Mouse (Mus musculus) intestine, postnatal 0 days (tissue): ENCODE measurements around the gene Mpo. TPM values are rescaled to one million over a fixed set of nuclear protein-coding genes. Genes with fewer than 3 reads are reported as not detected.

ENCODE experiments used
- ATAC-seq: fragments of 200-750 bp; cut with Nextera tagmentation; 2 replicates; pipeline ENCODE4 v1.8.0; 2017; ENCODE audit warnings: mild to moderate bottlenecking, moderate TSS enrichment, moderate library complexity
- H3K27ac ChIP-seq: fragments of 300-500 bp; sonication (generic); 2 replicates; pipeline ENCODE4 v1.5.1; 2014; ENCODE audit warnings: mild to moderate bottlenecking, low read depth, low read length, moderate library complexity
- H3K27me3 ChIP-seq: fragments of 300-500 bp; sonication (generic); replicated peaks from 2 replicates; pipeline ENCODE4 v1.6.1; 2014; ENCODE audit warnings: low read length, mixed read lengths; ENCODE audit not compliant: control insufficient read depth, insufficient read depth
- H3K36me3 ChIP-seq: fragments of 300-500 bp; sonication (generic); 2 replicates; pipeline ENCODE4 v1.6.1; 2014; ENCODE audit warnings: mild to moderate bottlenecking, moderate library complexity; ENCODE audit not compliant: control insufficient read depth, insufficient read depth
- H3K4me1 ChIP-seq: fragments of 300-500 bp; sonication (generic); replicated peaks from 2 replicates; pipeline ENCODE4 v1.6.1; 2014; ENCODE audit warnings: antibody characterized with exemption, low read length, mixed read lengths; ENCODE audit not compliant: control insufficient read depth, insufficient read depth
- H3K4me2 ChIP-seq: fragments of 300-500 bp; sonication (generic); replicated peaks from 2 replicates; pipeline ENCODE4 v1.6.1; 2014; ENCODE audit warnings: low read depth, mild to moderate bottlenecking, moderate library complexity
- H3K4me3 ChIP-seq: fragments of 300-500 bp; sonication (generic); 2 replicates; pipeline ENCODE4 v1.5.1; 2014; ENCODE audit warnings: low read depth, low read length
- H3K9ac ChIP-seq: fragments of 300-500 bp; sonication (generic); 2 replicates; pipeline ENCODE4 v1.6.1; 2014; ENCODE audit warnings: mild to moderate bottlenecking, low read depth, low read length
- H3K9me3 ChIP-seq: fragments of 300-500 bp; sonication (generic); 2 replicates; pipeline ENCODE4 v1.6.1; 2016; ENCODE audit warnings: mixed run types; ENCODE audit not compliant: control insufficient read depth
- CTCF ChIP-seq: sonication (generic); IDR thresholded peaks from 2 replicates; pipeline ENCODE4 v1.5.1; 2016; ENCODE audit warnings: low read depth, mild to moderate bottlenecking, control low read depth, antibody characterized with exemption, moderate library complexity
- WGBS: fragments of 180-500 bp; shearing (Covaris S2); extraction: QIAGEN DNeasy Blood & Tissue Kit; methylation state at CpG from one replicate; pipeline ENCODE4 v1.1.7; 2014; 5-methylcytosine and 5-hydroxymethylcytosine counted together
- polyA plus RNA-seq: library from polyadenylated mRNA; unstranded; fragments of >200 nt; fragmentation: Nextera tagmentation; extraction: Ambion mirVana; gene quantifications from 2 replicates; pipeline ENCODE4 v1.2.1, GENCODE M21; 2015

Gene Mpo
- polyA plus RNA-seq, 1 experiment from 2014 or later = 0.12 TPM

GRCm38 (mm10) chr11:87757001-87757954 lies 36.1 kb upstream of the Mpo start:
- Histone ChIP-seq H3K9ac (no peak overlapping the region), H3K27me3 (peaks cover 22% of the 10 kb centered on the region), H3K36me3 (no peaks in the 10 kb centered on the region), H3K4me1 (no peaks in the 10 kb centered on the region), H3K9me3 (no peaks in the 10 kb centered on the region), H3K4me2 (no peak overlapping the region), H3K4me3 (no peak overlapping the region), H3K27ac (no peak overlapping the region)
- TF ChIP-seq CTCF = no peak
- no peak for ATAC-seq
- 82% methylated on average over 25 of the region's 25 CpGs for WGBS

- no peak overlapping the region for H3K27ac ChIP-seq
- H3K36me3 ChIP-seq = no peaks in the 10 kb centered on the region
- H3K4me3 ChIP-seq = no peak overlapping the region
- no peak for ATAC-seq
- peaks cover 33% of the 10 kb centered on the region for H3K27me3 ChIP-seq
- no peaks in the 10 kb centered on the region for H3K9me3 ChIP-seq
- no peak overlapping the region for H3K9ac ChIP-seq
- WGBS = 79% methylated on average over 7 of the region's 7 CpGs
- no peak overlapping the region for H3K4me2 ChIP-seq
- no peak for TF ChIP-seq CTCF
- H3K4me1 ChIP-seq = no peaks in the 10 kb centered on the region
Observed at GRCm38 (mm10) chr11:87758161-87758911, 35.0 kb upstream of the Mpo start.

GRCm38 (mm10) chr11:87758957-87759608 lies 34.3 kb upstream of the Mpo start:
- no peak for ATAC-seq
- no peaks in the 10 kb centered on the region for H3K9me3 ChIP-seq
- no peak overlapping the region for H3K9ac ChIP-seq
- WGBS = 69% methylated on average over 4 of the region's 4 CpGs
- H3K27ac ChIP-seq = no peak overlapping the region
- H3K4me1 ChIP-seq = no peaks in the 10 kb centered on the region
- H3K4me2 ChIP-seq = no peak overlapping the region
- no peaks in the 10 kb centered on the region for H3K36me3 ChIP-seq
- peaks cover 40% of the 10 kb centered on the region for H3K27me3 ChIP-seq
- H3K4me3 ChIP-seq = no peak overlapping the region
- no peak for TF ChIP-seq CTCF

GRCm38 (mm10) chr11:87759609-87760005 lies 33.8 kb upstream of the Mpo start:
- H3K4me3 ChIP-seq = no peak overlapping the region
- H3K4me1 ChIP-seq = no peaks in the 10 kb centered on the region
- H3K9ac ChIP-seq = no peak overlapping the region
- 12% methylated on average over 3 of the region's 3 CpGs for WGBS
- peak; percentile 45 for TF ChIP-seq CTCF
- H3K27ac ChIP-seq = no peak overlapping the region
- peaks cover 45% of the 10 kb centered on the region for H3K27me3 ChIP-seq
- no peaks in the 10 kb centered on the region for H3K9me3 ChIP-seq
- H3K4me2 ChIP-seq = no peak overlapping the region
- ATAC-seq = no peak
- H3K36me3 ChIP-seq = no peaks in the 10 kb centered on the region

- H3K36me3 ChIP-seq = no peaks in the 10 kb centered on the region
- WGBS = 11% methylated on average over 23 of the region's 23 CpGs
- no peak within 1 kb of the TSS for H3K27ac ChIP-seq
- TF ChIP-seq CTCF = no peak
- no peaks in the 10 kb centered on the region for H3K9me3 ChIP-seq
- no peak within 1 kb of the TSS for H3K9ac ChIP-seq
- H3K4me2 ChIP-seq = no peak within 1 kb of the TSS
- H3K4me3 ChIP-seq = no peak within 1 kb of the TSS
- H3K4me1 ChIP-seq = no peaks in the 10 kb centered on the region
- H3K27me3 ChIP-seq = peaks cover 54% of the 10 kb centered on the region
- no peak for ATAC-seq
Observed at GRCm38 (mm10) chr11:87760301-87761081, 32.9 kb upstream of the Mpo start, which contains the start of gene Tspoap1. Gene Tspoap1, plus strand, starts transcription at chr11:87760541.
